Mouse (Mus musculus) heart, adult 9 months (tissue): ENCODE data around the gene Smu1.

Source experiments
- DNase-seq, 2 experiments: peaks; one replicate each; pipeline ENCODE4 v3.0.0; 2022; ENCODE audit warnings: low spot score in 2 of 2

Gene Smu1

GRCm38 (mm10) chr4:40757780-40758420, at the start of gene Smu1:
TSS of gene Smu1 (minus strand) at chr4:40757923.
- DNase-seq: peak; percentile 93 to 94

DNA sequence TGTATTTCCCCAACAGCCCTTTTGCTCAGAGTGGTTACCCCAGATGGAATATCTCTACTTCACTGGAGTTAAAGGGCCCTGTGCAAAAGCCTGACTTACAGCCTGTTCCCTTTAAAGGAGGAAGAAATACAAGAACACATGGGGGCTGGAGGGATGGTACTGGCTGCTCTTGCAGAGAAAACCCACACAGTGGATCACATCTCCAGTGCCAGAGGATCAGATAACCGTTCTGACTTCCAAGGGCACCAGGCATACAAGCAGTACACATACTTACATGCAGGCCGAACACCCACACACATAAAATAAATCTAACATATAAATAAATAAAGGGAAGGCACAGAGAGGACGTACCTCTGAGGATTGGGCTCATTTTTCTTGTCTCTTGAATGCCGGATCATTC, 49.7 kb upstream of the Smu1 start:
- DNase-seq: no peak

DNA sequence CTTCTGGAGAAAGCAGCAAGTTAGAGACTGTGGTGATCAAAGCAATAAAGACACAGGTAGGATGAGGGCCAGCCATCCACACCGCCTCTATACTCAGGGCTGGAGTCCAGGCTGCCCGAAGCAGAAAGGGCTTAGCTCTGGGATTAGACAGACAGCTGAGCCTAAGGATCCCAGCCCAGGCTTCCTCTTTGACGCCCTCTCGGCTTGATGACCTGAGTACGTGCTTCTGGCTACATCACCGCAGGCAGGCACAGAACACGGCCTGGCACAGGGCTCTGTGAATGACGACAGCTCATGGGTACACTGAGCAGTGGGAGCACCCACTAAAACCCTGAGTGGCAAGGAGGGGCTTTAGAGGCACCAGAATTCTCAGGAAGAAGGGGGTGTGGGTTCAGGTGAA, 47.7 kb upstream of the Smu1 start:
- DNase-seq: no peak

DNA sequence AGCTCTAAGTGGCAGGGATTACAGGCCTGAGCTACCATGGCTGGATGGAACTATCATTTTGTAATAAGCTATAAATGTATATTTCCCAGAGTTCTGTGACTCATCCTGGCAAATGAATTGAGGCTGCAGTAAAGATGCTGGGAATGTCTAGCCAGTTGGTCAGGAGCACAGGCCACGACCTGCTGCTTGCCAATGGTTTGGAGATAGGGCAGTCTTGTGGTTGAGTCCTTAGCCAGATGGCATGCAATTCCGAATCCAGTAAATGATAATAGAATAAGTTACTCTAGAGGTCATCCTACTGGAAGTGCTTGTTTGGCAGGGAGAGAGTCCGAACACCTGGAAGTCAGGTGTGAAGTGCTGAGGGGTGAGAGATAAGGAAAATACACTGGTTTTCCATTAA, 45.1 kb upstream of the Smu1 start:
- no peak for DNase-seq

DNA sequence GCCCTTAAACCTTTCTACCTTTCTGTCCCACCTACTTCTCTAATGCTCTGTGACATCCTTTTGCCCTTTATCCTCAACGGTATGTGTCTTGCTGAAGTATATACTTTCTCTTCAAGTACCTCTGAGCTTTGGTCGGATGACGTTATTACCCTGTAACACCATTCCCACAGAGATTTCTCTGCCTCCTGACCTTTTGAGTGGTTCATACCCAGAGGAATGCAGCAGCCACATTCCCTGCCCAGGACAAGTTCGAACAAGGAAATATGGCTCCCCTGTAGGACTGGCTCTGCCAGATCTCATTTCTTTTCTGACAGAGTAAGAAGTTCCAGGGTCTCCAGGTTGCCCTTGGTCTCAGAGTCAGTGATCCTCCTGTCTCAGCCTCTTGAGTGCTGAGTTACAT, 44.2 kb upstream of the Smu1 start:
- DNase-seq: no peak

DNA sequence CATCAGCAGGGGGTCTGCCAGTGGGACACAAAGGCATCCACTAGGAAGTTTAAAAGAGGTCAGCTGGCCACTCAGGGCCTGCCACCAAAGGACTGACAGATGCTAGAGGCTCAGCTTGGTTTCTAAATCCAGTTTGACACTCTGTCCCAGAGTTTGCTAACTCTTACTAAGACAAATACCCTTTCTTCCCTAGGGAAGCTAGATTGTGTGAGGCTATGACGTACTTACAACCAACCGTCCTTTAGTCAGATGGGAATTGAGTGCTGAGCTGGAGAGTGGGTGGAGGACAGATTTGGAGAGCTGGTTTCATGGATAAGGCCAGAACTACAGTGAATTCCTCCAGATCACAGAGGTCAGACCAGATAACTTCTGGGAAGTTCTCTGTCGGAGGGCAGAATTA, 43.1 kb upstream of the Smu1 start:
- peak; percentile 56 to 58 for DNase-seq

DNA sequence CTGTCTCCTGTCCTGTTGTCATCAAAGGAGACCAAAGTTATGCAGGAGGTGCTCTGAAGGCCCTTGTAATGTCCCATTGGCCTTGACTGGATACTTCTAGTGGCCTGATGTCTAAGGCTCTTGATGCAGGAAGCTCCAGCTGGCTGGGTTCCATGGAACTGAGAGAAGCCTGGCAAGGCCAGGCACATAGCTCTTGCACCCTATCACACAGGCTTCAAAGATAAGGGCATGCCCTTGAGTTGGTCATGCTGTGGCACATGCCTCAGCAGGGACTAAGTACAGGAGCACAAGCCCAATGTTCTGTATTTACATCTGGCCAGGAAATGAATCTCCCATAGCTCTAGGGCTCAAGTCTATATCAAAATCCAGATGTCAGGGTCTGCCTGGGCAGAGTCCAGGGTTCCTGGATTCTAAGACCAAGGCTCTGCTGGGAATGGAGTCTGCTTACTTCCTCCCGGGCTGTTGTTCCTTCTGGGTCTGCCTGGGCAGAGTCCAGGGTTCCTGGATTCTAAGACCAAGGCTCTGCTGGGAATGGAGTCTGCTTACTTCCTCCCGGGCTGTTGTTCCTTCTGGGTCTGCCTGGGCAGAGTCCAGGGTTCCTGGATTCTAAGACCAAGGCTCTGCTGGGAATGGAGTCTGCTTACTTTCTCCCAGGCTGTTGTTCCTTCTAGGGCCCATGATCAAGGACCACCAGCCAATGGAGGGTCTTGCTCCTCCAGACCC, 41.3 kb upstream of the Smu1 start:
- DNase-seq: peak; percentile 86 to 87

- no peak for DNase-seq
Observed at GRCm38 (mm10) chr4:40795761-40796160, 38.0 kb upstream of the Smu1 start.

- DNase-seq: no peak
Observed at GRCm38 (mm10) chr4:40794320-40794719, 36.6 kb upstream of the Smu1 start.

GRCm38 (mm10) chr4:40791176-40791575, 33.5 kb upstream of the Smu1 start:
- no peak for DNase-seq

DNA sequence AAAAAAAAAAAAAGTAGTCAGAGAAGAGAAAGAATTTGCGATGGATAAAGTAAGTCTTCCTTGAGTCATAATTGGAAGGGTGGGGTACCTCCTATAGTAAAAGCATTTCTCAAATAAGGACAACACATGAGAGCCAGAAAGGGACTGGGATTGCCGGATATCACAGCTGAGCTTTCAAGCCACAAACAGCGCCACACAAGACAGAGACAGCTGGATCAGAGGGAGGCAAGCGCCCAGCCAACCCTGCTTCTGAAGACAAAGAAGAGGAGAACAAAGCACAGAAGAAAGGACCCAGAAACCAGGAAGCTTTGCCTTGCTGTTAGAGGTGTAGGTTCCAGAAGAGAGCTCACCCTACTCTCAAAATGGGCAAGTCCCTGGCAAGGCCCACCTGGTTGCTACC, 28.9 kb upstream of the Smu1 start:
- DNase-seq: no peak

DNA sequence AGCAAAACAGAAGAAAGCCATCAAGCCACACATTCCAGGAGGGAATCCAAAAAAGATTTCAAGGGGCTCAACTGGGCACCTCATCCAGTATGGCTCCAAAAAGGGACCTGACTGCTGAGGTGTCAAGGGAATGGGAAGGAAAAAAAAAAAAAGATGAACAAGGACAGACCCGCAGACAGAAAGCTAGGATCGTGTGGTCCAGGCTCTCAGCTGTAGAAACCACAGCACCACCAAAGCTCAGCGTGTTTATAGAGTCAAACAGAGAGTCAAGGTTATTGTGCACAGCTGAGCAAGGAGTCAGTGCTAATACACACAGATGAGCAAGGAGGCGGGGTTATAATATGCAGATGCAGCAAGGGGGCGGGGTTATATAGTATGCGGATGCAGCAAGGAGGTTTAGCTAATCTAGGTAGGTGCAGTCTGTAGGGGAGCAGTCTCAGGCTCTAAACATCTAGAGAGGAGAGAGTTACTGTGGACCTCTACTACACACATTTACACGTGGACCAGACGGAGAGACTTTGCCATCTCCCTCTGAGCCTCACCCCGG, 28.0 kb upstream of the Smu1 start:
- no peak for DNase-seq

DNA sequence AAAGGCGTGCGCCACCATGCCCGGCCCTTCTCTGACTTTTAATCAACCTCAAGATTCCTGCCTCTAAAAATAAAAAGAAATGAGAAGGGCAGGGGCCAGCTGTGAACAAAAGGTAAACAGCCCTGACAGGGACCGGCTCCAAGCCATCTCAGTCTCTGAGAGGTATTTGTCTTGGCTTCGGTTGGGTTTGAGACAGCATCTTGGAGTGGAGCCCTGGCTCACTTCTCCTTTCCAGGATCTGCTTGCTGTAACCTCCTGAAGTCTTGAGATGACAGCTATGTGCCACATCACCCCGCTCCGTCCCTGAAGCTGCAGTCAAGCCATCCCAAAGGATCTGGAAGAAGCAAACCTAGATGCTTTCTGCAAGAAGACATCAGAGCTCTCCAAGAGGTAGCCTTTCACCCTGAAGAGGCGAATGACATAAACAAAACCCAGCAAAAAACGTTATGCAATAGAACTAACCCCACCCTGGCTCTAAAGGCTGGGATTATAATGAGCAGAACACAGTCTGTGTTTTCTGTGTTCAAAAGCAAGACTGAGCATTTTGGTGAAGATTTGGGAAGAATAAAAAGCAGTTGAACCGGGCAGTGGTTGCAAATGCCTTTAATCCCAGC, 26.9 kb upstream of the Smu1 start:
- peak; percentile 80 to 83 for DNase-seq

- DNase-seq: no peak
Observed at GRCm38 (mm10) chr4:40783049-40783448, 25.3 kb upstream of the Smu1 start.

DNA sequence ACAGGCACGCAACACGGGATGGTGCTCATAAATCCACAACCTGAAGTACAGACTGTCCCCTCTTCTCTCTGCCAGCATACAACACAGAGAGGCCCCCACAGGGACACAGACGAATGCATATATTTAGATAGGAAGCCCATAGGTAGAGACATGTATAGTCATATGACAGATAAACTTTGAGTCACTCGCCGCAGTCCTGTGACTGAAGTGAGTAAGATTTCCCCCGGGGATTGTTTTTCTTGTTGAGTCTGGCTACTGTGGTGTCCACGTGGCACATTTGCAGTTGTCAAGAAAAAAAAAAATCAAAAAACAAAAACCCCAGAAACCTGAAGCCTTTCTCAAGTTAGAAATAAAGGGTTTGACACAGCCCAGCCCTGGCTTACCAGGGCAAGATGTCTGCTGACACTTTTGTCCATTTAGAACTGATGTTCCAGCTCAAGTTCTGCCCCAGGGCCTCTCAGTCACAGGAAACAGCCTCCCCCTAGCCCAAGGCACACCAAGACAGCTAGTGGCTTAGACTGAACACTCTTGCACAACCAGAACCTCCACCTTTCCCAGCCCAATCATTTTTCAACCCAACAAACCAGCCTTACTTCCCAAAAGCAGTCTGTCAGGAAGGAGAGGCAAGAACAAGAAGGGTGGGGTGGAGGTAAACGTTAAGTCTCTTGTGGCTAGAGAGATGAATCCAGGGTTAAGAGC, 24.2 kb upstream of the Smu1 start:
- DNase-seq: no peak

GRCm38 (mm10) chr4:40781143-40781542, 23.4 kb upstream of the Smu1 start:
- no peak for DNase-seq

GRCm38 (mm10) chr4:40778656-40779055, 20.9 kb upstream of the Smu1 start:
- no peak for DNase-seq

- no peak for DNase-seq
Observed at GRCm38 (mm10) chr4:40777116-40777515, 19.4 kb upstream of the Smu1 start.

DNA sequence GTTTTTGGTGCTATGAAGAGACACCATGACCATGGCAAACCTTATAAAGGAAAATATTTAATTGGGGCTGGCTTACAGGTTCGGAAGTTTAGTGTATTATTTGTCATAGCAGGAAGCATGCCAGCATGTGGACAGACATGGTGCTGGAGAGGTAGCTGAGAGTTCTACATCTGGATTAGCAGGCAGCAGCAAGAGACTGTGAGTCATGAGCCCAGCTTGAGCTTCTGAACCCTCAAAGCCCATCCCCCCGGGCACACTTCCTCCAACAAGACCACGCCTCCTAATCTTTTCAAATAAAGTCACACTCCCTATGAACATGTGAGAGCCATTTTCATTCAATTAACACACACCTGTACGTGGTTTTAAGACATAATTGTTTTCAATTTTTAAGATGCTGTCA, 18.7 kb upstream of the Smu1 start:
- DNase-seq: no peak

- DNase-seq: peak; percentile 57 to 68
Observed at GRCm38 (mm10) chr4:40774279-40775259, 16.8 kb upstream of the Smu1 start.

DNA sequence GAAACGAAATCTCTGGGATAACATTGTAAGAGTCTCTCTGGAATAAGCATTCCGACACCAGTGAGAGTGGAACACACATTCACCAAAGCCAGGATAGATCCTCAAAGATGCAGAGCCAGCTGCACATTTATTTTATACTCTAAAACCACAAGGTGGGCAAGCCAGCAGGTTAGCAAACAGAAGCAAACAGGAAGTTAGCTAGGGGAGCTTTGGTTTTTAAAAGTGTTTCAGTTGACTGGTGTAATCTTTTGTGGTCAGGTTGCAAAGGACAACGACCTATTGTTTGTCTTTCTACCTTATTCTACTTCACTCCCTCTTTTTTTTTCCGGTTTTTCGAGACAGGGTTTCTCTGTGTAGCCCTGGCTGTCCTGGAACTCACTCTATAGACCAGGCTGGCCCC, 2.2 kb upstream of the Smu1 start:
- no peak for DNase-seq
